Mouse (Mus musculus): ENCODE data around the gene Mesd. TPM values are rescaled to one million over a fixed set of nuclear protein-coding genes. Genes with fewer than 3 reads are reported as not detected.
"Not testable (repeated sequence)": the region's sequence is repeated elsewhere in the genome, so short reads cannot be mapped to it uniquely, and the experiment has no call there.

Mesd gene
- polyA plus RNA-seq, 1 experiment, result 32.0 TPM

DNA sequence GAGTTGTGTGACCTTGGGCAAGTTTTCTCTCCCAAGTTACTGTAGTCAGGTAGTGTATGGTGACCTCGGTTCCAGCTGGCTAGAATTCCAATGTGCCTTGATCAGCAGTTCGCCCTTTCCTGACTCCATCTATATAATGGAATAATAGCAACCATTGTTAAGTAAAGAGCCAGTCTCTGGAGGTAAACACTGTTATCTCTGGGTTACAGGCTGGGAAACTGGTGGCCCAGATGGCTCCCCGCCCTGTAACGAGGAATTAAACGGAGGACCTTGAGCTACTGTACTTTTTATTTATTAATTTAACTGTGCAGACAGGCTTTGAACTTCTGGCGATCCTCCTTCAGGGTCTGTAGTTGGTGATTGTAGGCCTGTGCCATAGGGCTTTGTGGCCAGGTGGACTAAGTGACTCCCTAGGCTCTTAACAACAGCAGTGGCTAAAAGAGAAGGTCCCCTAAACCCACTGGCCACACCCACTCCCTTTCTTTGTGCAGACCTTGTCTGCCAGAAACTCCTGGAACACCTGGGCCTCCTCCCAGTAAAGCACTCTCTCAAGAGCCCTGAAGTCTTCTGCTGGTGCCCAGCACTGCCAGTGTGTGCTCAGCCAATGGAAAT lies 761 bp downstream of the Mesd start:
- 40% methylated on average over 6 of the region's 6 CpGs for WGBS

DNA sequence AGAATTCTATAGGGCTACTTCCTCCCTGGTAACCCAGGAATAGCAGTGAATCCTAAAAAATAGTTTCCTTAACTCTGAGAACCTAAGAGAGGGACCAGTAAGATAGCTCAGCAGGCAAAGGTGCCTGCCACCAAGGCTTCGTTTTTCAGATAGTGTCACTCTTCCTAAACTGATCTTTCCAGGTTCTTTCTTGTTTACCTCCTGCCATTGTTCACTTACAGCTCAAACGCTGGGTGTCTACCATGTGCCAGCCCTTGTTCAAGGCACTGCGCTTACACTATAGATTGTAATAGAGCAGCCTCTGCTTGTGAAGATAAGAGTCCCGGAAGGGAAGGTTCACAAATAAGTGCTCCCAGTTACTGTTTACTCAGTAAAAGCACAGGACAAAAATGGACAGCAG lies 1.6 kb downstream of the Mesd start:
- no peak overlapping the region for H3K4me3 ChIP-seq (replicated peaks; ENCODE audit: control insufficient read depth, low read depth, low read length)
- TF ChIP-seq CTCF (IDR thresholded peaks at IDR 0.05; ENCODE audit: control insufficient read depth, insufficient read depth, low read length), result no peak
- TF ChIP-seq POLR2A (IDR thresholded peaks at IDR 0.05; ENCODE audit: borderline replicate concordance, control insufficient read depth, low read depth, low read length), result no peak
- H3K27ac ChIP-seq (ENCODE audit: control insufficient read depth, insufficient read depth, low read depth, low read length, poor library complexity), result peak overlapping the region; percentile 86
- H3K4me1 ChIP-seq (ENCODE audit: control insufficient read depth, insufficient read depth, low read length), result peaks cover 5% of the 10 kb centered on the region
- WGBS, result 59% methylated on average over 4 of the region's 4 CpGs

More for the DNA sequence above, 761 bp downstream of the Mesd start:
- H3K4me1 ChIP-seq (ENCODE audit: control insufficient read depth, insufficient read depth, low read length), result peaks cover 5% of the 10 kb centered on the region
- TF ChIP-seq CTCF (IDR thresholded peaks at IDR 0.05; ENCODE audit: control insufficient read depth, insufficient read depth, low read length) (no peak), POLR2A (IDR thresholded peaks at IDR 0.05; ENCODE audit: borderline replicate concordance, control insufficient read depth, low read depth, low read length) (no peak)
- H3K4me3 ChIP-seq (replicated peaks; ENCODE audit: control insufficient read depth, low read depth, low read length), result peak overlapping the region; percentile 64
- H3K27ac ChIP-seq (ENCODE audit: control insufficient read depth, insufficient read depth, low read depth, low read length, poor library complexity), result peak overlapping the region; percentile 96

DNA sequence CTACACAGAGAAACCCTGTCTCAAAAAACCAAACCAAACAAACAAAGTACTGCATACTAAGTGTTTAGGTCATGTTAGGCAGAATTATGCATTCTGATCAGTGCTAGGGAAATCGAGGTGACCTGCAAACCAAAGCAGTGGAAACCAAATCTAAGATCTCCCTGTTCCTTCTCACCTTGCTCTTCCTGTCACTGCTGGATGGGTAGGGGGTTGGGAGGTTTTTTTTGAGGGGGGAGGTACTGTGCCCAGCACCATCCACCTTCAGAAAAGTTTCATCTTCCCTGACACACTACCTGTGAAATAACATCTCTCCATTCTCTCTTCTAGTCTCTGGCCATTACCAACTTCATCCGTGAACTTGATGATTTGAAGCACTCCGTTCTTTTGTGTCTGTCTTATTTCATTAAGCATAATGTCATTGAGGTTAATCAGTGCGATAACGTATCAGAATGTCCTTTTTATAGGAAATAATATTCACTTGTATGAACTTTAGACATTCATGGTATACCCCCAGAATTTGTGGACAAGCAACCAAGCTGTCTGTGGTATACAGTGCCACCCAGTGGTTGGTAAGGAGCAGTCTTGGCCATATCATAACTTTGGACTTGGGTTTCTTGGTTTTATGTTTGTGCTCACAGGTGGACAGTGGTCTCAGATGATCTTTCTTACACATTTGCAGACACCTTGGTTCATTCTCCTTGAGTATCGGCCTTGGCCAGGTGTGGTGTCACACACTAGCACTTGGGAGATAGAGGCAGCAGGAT lies 2.3 kb downstream of the Mesd start:
- peak; percentile 47 for TF ChIP-seq CTCF (IDR thresholded peaks at IDR 0.05; ENCODE audit: control insufficient read depth, insufficient read depth, low read length)
- TF ChIP-seq POLR2A (IDR thresholded peaks at IDR 0.05; ENCODE audit: borderline replicate concordance, control insufficient read depth, low read depth, low read length), result no peak
- Histone ChIP-seq H3K27ac (ENCODE audit: control insufficient read depth, insufficient read depth, low read depth, low read length, poor library complexity) (peak overlapping the region; percentile 86), H3K4me1 (ENCODE audit: control insufficient read depth, insufficient read depth, low read length) (peaks cover 5% of the 10 kb centered on the region), H3K4me3 (replicated peaks; ENCODE audit: control insufficient read depth, low read depth, low read length) (no peak overlapping the region)
- WGBS, result 83% methylated on average over 6 of the region's 6 CpGs

DNA sequence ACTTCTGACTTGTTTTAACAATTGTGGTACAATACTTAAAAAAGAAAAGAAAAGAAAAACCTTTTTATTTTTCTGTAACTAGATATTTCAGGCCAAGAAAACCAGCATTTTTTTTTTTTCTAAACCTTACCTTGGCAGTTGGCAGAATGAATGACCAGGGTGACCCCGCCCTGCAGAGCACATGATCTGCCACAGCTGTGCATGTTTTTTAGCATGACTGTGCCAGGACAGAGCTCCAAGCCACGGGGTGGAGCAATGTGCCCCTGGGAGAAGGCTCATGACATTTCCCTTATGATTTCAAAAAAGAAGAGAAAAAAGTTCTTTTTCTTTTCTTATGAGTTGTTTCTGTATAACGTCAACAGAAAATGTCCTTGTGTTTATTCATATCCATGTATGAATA lies 5.1 kb downstream of the Mesd start:
- H3K4me1 ChIP-seq (ENCODE audit: control insufficient read depth, insufficient read depth, low read length), result no peaks in the 10 kb centered on the region; the same call in 1 of the 2 replicates
- TF ChIP-seq POLR2A (IDR thresholded peaks at IDR 0.05; ENCODE audit: borderline replicate concordance, control insufficient read depth, low read depth, low read length), result no peak
- TF ChIP-seq CTCF (IDR thresholded peaks at IDR 0.05; ENCODE audit: control insufficient read depth, insufficient read depth, low read length), result no peak
- WGBS, result 37% methylated on average over 3 of the region's 3 CpGs
- no peak overlapping the region for H3K27ac ChIP-seq (ENCODE audit: control insufficient read depth, insufficient read depth, low read depth, low read length, poor library complexity)
- H3K4me3 ChIP-seq (replicated peaks; ENCODE audit: control insufficient read depth, low read depth, low read length), result no peak overlapping the region

DNA sequence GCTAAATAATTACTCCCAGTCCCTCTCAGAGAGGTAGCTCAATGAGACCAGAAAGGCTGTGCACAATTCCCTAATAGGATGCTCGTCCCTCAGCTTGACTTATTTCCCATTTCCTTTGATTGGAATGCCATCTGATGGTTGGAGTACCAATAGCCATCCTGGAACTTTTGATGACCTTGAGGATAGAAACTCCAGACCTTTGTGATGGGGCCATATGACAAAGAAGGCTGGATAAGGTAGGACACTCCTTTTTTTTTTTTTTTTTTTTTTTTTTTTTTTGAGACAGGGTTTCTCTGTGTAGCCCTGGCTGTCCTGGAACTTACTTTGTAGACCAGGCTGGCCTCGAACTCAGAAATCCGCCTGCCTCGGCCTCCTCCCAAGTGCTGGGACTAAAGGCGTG lies 5.7 kb downstream of the Mesd start:
- not testable (repeated sequence) for H3K4me1 ChIP-seq (ENCODE audit: control insufficient read depth, insufficient read depth, low read length); H3K27ac ChIP-seq (ENCODE audit: control insufficient read depth, insufficient read depth, low read depth, low read length, poor library complexity); H3K4me3 ChIP-seq (replicated peaks; ENCODE audit: control insufficient read depth, low read depth, low read length)
- 86% methylated on average over 5 of the region's 5 CpGs for WGBS

DNA sequence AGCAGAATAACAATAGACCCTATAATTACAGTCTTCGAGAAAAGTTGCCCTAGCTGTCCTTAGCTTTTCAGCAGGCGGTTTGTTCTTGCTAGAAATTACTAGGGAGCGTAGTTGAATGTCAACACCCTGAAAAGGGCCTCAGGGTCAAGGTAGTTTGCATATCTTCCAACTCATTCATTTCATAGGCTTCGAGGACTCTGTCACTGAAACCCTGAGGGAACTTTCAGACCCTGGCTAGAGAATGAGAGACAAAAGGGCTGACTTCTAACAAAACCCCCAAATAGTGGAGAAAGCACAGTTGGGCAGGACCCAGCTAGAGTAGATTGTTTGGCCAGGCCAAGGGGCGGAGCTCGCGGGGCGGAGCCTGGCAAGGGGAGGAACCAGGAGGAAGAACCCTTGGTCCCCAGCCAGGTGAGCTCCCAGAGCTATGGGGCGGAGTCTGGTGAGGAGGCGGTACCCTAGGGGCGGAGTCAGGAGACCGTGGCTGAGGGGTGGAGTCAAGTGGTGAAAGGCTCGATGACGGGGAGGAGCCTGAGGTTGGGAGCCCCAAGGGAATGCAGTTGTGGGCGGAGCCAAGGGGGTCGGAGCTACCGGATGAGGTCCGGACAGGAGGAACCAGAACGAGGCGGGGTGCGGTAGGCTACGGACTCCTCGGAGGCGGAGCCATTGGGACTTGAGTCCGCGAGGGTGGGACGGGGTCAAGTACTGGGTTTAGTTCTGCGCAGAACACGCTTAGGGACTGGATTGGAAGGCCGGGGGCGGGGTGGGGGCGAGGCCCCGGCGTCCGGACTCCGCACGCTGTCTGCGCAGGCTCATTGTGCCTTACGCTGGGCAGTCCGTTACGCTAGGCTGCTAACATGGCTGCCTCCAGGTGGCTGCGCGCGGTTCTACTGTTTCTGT lies 7.4 kb downstream of the Mesd start:
- Histone ChIP-seq H3K4me1 (ENCODE audit: control insufficient read depth, insufficient read depth, low read length) (no peaks in the 10 kb centered on the region; the same call in 1 of the 2 replicates), H3K27ac (ENCODE audit: control insufficient read depth, insufficient read depth, low read depth, low read length, poor library complexity) (peak overlapping the region; percentile 89), H3K4me3 (replicated peaks; ENCODE audit: control insufficient read depth, low read depth, low read length) (peak overlapping the region; percentile 92)
- 0 out of 2 replicates have a peak, but pooled peaks have one; percentile 19 for TF ChIP-seq CTCF (IDR thresholded peaks at IDR 0.05; ENCODE audit: control insufficient read depth, insufficient read depth, low read length)
- peak; percentile 84; the same call in 1 of the 2 replicates for TF ChIP-seq POLR2A (IDR thresholded peaks at IDR 0.05; ENCODE audit: borderline replicate concordance, control insufficient read depth, low read depth, low read length)
- 4% methylated on average over 44 of the region's 44 CpGs for WGBS

DNA sequence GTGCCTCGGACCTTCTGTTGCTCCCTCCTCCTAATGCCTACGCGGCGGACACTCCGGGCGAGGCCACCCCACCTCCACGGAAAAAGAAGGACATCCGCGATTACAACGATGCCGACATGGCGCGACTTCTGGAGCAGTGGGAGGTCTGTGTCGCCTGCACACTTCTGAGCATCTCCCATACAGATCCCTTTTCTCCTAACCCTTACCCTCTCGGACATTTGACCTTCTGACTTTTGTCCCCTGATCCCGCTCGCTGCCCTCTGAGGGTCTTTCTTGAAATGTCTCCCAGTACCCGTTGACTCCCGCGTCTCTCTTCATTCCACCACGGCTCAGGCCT lies 8.0 kb downstream of the Mesd start:
- Histone ChIP-seq H3K4me1 (ENCODE audit: control insufficient read depth, insufficient read depth, low read length) (no peaks in the 10 kb centered on the region; the same call in 1 of the 2 replicates), H3K27ac (ENCODE audit: control insufficient read depth, insufficient read depth, low read depth, low read length, poor library complexity) (peak overlapping the region; percentile 89), H3K4me3 (replicated peaks; ENCODE audit: control insufficient read depth, low read depth, low read length) (peak overlapping the region; percentile 92)
- WGBS, result under 1% methylated on average over 21 of the region's 21 CpGs
- no peak for TF ChIP-seq POLR2A (IDR thresholded peaks at IDR 0.05; ENCODE audit: borderline replicate concordance, control insufficient read depth, low read depth, low read length)
- TF ChIP-seq CTCF (IDR thresholded peaks at IDR 0.05; ENCODE audit: control insufficient read depth, insufficient read depth, low read length), result no peak

DNA sequence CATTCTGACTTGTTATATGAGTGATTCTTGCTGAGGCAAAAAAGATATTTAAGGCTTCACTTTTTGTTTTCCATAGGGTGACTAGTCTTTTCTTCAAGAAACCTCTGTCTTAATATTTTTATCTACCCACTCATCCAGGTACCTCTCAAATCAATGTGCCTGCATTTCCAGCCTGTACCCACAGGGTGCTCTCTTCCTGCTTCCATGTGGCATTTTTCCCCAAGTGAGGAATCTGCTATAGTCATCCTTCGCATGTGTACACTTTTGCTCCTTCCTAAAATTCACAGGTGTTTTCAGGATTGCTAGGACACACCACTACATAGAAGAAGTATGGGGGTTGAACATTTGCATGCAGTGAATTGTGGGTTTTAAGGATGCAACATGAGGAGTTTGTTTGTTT lies 10.1 kb downstream of the Mesd start:
- Histone ChIP-seq H3K27ac (ENCODE audit: control insufficient read depth, insufficient read depth, low read depth, low read length, poor library complexity) (no peak overlapping the region), H3K4me1 (ENCODE audit: control insufficient read depth, insufficient read depth, low read length) (peaks cover 3% of the 10 kb centered on the region), H3K4me3 (replicated peaks; ENCODE audit: control insufficient read depth, low read depth, low read length) (no peak overlapping the region)
- TF ChIP-seq CTCF (IDR thresholded peaks at IDR 0.05; ENCODE audit: control insufficient read depth, insufficient read depth, low read length) (no peak), POLR2A (IDR thresholded peaks at IDR 0.05; ENCODE audit: borderline replicate concordance, control insufficient read depth, low read depth, low read length) (no peak)
- WGBS, result 93% methylated on average over 1 of the region's 1 CpGs
